Mouse (Mus musculus) urinary bladder, adult 2 months (tissue): ENCODE results near the gene Uqcrc1. TPM values are rescaled to one million over a fixed set of nuclear protein-coding genes. Genes with fewer than 3 reads are reported as not detected.

Experiments used
- DNase-seq: peaks from one replicate; pipeline ENCODE4 v3.0.0; 2022; ENCODE audit warnings: low spot score
- polyA plus RNA-seq: library from polyadenylated mRNA; depleted of rRNA; stranded (reverse); fragments of >200 nt; gene quantifications from 2 replicates; pipeline ENCODE4 v1.2.3, GENCODE M21; 2012; rRNA removed

The Uqcrc1 gene
- polyA plus RNA-seq, result 278 and 302 TPM in 2 replicates

DNA sequence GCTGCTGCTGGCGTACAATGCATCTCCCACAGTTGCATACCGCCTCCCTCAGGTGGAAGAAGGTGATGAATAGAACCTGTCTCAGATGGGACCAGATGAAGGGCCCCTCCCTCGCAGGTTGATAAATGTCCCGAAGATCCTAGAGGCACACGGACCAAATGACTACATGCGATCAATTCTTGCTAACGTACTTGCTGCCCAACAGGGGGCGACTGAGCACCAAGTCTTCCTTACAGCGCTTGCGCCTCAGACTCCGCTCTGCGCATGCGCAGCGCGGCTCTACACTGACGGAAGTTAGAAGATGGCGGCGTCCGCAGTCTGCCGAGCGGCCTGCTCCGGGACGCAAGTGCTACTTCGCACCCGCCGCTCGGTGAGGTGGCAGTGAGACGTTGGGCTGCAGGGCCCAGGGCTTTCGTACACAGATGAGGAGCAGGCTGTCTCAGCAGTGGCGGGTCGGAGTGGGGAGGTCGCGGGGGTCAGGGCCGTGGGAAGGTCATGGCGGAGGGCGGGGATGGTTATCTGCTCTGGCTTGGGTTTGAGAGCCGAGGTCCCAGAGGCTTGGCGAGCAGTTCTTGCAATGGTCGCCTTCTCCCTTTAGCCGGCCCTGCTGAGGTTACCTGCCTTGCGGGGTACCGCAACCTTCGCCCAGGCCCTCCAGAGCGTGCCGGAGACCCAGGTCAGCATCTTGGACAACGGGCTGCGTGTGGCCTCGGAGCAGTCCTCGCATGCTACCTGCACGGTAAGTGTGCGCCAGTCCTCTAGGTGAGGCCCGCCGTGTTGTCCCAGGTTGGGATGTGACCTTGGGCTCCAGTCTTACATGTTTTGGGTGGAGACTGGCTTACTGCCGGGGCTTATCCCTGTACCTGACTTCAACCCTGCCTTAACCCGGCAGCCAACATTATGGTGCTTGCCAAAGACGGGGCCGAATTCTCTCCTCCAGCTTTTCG lies at the start of gene Uqcrc1:
Gene Uqcrc1 (plus strand): TSS at position 216 of the 947 bp plus-strand sequence.
- peak; percentile 85 for DNase-seq

DNA sequence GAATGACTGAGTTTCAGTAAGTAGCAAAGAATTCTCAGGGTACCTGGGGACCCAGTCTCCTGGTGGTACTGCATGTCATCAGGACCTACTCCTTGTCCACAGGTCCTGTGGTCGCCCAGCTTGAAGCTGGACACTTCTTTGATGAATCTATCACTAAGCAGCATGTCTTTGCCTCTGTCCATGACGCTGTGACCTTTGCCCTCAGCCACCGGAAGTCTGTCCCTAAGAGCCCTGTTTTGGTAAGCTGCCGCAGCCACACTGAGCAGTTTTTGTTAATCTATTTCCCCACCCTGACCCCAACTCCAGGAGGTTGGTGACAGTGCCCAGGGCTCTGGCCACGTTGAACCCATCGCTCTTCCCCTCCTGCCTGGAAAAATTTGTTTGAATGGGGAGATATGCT lies 24.1 kb upstream of the Uqcrc1 start:
- no peak for DNase-seq

DNA sequence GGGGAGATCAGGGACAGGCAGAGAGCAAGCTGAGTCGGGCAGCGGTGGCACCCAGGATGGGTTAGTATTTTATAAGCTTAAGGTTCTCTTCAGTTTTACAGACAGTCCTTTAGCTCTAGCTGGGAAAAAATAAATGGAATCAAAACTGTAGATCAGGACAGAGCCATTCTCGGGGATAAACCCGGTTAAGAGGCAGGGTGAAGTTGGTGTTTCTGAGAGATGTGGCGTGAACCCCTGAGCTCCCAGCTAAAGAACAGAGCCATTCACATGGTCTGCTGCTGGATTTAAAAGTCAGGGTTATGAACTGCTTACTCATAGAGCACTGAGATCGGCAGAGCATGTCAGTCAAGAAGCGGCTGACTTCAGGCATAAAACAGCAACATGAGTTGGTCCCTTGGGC lies 23.3 kb upstream of the Uqcrc1 start:
- DNase-seq, result no peak

DNA sequence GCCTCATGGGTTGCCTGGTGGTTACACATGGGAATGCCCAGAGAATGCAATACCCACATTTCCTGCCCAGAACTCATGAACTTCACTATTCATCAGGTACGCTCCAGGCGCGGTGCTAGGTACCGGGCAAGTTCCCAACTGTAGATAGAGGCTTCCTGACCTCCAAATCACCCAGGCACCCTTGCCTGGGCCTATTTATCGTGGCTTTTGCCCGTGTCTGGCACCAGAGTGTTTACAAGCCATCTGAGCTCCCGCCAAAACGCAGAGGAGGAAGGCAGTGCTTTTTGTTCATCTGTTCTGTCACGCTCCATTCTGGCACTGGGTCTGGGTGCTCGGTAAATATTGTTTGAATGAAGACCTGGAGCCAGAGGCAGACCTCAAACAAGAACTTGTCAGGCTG lies 22.8 kb upstream of the Uqcrc1 start:
- DNase-seq, result no peak

DNA sequence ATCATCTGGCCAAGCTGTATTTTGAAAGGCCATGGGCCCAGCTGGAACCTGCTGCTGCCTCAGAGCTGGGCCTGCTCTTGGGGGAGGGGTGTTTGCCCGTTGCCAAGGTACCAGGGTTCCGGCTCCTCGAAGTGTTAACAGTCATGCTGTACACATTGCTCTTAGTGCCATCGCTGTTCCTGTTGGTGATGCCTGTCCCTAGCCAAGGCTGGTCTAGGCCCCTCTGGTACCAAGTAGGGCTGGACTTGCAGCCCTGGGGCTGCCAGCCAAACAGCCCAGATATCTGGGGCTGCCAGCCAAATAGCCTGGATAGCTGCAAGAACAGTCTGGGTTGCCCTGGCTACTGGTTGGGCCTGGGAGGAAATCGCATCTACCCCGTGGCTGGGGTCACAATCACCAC lies 21.9 kb upstream of the Uqcrc1 start, which contains the start of gene Tmem89:
Gene Tmem89 (plus strand): TSS at position 129 of the 400 bp plus-strand sequence.
- no peak for DNase-seq

DNA sequence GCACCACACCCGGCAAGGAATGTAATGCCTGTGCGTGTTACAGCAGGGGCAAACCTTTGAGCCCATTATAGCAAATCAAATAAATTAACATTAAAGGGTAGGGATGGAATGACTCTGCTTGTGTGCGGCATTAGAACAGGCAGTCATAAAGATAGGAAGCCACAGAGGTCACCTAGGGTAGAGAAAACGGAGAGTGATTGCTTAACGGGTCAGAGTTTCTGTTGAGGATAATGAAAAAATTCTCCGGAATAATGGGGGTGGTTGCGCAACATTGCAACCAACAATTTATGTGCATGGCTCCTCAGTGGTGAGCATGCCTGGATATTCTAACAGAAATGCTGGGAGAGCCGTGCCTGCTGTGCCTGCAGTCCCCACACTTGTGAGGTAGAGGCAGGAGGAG lies 10.5 kb upstream of the Uqcrc1 start:
- DNase-seq, result no peak

DNA sequence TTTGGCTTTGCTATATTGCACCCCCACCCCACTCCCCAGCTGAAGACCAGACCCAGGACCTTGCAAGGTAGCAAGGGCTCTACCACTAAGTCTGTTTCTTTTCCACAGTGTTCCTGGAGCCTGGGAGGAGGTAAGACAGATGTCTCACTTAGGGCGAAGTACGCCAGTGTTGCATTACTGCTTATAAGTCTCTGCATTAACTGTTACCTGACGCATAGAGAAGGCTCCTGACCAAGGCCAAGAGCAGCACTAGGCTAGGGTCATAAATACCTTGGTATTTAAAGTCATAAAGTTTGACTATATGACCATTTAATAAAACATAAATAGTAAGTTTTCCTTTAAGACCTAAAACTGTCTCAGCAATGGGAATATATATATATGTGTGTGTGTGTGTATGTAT lies 8.0 kb upstream of the Uqcrc1 start:
- no peak for DNase-seq

DNA sequence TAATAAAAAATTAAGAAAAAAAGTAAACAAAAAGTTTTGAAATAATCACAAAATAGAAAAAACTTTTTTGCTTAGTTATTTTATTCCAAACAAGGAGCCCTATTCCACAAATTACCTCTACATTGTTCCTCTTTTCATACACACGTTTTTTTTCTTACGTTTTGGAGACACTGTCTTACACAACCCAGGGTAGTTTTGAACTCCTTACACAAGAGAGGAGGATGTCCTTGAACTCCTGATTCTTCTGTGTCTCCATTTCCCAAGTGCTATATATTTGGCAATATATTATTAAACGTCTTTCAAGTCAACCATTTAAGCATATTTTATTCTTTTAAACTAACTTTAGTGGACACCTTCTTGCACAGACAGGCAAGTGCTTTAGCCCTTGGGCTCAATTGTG lies 442 bp upstream of the Uqcrc1 start:
- DNase-seq, result no peak

DNA sequence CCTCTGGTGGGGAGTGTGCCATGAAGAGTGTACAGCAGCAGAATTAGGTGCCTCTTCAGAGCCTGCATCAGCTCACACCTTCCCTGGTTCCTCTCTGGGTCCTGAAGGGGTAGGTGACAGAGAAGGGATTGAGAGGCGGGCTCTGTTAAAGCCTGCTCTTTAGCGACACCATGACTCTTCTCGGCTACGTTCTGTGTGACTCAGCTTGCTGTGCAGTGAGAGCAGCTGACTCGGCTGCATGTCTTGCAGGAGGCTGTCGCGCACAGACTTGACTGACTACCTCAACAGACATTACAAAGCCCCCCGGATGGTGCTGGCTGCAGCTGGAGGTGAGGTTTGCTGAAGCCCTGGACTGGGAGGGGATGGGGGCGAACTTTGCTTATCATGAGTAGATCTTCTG lies 8.7 kb downstream of the Uqcrc1 start:
- DNase-seq, result no peak

DNA sequence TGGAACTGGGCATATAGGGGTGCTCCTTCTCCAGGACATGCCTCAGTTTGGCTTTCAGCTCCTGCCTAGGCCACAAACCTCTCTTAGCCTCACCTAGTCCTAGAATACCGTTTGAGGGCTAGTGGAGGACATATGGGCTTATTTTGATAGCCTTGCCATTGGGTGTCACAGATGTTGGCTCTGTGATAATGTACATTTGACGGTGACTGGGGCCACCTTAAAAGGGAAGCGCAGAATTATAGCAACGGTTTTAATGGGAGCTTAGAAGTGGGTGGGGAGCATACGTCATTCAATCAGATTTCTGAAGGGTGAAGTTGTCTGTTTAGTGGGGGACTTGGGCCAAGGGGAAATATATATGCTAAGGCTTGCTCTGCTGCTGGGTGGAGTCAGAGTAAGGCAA lies 9.2 kb downstream of the Uqcrc1 start:
- no peak for DNase-seq

DNA sequence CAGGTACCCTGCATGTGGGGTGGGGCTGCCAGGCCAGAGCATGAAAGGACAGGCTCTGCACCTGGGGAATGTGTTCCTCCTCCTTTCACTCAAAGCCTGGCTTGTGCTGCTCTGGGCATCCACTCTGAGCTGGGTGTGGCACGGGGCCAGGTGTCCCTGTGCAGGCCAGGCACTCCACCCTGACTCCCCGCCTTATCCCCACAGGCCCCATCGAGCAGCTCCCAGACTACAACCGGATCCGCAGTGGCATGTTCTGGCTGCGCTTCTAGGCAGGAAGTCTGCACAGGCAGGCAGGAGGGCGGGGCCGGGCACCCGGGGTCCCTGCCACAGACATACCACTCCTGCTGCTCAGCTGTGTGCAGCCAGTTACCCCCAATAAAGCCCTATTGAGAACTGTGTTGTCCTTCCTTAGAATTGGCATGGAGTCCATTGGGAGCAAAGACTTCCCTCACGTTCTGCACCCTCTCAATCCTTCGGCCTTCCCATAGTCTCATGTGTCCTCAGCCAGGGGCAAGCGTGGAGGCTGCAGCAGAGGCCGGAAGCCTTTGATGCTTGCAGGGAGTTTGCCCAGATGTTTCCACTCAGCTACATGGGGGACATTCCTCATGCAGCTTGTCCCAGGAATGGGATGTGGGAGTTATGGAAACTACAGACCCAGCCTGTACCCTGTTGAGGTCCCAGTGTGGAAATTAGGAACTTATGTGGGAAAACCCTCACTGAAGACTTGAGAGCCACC lies 13.0 kb downstream of the Uqcrc1 start:
- no peak for DNase-seq

DNA sequence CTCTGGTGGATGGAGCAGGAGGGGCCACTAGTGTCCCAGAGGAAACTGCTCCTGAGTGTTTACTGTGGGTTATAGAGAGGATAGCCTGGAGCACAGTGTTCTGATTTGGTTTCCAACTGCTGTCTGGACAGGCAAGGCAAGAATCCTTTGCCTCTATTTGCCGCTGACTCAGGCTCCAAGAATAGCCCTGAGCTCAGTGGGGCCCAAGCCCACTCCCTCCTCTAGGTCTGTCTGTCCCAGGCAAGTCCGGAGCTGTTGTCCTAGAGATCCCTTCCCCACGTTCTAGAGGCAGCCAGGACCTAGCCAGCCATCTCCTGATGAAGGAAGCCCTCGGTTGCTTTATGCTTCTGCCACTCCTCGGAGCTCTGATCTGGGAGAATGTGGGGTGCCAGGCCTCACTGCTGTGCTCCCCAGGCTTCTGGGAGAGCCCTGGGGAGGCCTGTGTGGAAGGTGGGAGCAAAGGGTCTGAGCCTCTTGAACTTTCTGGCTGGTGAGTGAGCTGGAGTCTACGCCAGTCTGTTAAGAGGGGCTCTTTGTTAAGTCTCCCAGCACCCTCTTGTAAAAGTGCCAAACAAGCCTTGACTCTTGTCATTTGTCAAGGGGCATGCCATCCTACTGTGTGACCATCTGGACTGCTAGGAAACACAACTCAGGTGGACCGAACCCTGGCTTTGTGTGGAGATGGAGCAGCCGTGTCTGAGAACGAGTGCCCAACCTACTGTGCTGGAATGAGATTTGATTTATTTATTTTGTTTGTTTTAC lies 13.7 kb downstream of the Uqcrc1 start:
- no peak for DNase-seq

DNA sequence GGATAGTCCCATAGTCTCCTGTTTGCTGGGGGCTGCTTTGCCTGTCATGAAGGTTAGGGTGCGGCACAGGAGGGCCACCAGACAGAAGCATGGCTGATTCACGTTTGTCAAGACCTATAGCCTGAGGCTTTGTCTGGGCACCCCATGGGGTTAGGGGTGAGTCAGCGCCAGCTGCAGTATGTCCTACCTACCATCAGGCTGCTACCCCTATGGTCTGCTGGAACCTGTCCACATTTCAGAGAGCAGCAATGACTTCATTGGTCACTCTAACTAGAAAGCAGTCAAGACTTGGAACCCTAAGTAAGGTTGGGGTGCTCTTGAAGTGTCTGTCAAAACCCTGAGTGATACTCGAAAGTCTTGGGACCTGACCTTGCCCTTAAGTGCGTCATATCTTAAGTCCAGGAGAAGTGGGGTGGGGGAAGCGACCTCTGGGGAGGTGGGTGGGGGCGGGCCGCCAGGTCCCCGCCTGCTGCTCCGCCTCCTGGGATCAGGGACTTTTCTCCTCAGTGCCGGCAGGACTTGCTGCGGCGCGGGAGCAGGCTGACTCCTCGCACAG lies 16.7 kb downstream of the Uqcrc1 start, which contains the start of gene Col7a1:
Gene Col7a1 (plus strand): TSS at position 506 of the 556 bp plus-strand sequence.
- no peak for DNase-seq

DNA sequence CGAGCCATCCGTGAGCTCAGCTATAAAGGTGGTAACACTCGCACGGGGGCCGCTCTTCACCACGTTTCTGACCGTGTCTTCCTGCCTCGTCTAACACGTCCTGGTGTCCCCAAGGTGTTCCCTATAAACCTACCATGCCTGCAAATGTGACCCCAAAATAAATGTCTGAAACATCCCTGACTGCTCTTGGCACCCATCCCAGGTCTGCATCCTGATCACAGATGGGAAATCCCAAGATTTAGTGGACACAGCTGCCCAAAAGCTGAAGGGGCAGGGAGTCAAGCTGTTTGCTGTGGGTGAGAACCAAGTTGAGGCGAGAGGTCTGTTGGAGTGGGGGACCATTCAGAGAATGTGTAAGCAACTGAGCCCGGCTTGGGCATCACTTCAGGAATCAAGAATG lies 18.8 kb downstream of the Uqcrc1 start:
- DNase-seq, result no peak

DNA sequence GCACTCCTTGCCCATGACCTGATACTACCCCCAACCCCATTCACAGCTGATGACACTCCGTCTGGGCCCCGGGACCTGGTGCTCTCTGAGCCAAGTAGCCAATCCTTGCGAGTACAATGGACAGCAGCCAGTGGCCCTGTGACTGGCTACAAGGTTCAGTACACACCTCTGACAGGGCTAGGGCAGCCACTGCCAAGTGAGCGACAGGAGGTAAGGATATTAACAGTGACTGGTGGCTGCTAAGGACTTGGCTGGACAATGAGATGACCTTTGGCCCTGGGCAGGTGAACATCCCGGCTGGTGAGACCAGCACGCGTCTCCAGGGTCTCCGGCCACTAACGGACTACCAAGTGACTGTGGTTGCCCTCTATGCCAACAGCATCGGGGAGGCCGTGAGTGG lies 19.4 kb downstream of the Uqcrc1 start:
- DNase-seq, result no peak

DNA sequence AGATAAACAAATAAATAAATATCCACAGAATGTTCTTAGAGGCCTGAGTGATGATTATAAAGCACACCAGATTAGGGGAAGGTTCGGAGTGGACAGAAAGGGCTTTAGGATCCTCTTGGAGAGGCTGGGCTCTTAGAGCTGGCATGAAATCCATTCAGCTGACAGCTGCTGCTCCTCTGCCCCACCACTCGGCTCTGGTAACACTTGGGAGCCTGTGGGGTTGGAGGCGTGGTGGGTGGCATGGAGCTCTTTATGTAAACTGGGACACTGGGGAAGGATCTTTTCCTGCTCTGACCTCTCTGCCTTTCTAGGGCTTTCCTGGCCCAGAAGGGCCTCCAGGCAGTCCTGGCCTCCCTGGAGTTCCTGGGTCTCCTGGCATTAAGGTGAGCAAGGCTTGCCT lies 27.1 kb downstream of the Uqcrc1 start:
- DNase-seq, result no peak

DNA sequence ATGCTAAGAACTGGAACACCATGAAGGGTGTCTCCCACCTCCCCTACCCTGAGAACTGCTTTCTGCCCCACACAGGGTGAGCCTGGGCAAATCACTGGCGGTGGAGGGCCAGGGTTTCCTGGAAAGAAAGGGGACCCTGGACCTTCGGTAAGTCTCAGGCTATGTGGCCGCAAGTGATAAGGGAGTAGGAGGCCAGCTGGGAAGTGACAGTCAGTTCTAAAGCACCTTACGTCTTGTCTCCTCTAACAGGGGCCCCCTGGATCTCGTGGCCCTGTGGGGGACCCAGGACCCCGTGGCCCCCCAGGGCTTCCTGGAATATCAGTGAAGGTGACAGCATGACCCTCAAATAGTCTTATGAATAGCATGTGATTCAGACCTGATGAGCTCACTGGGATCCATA lies 27.9 kb downstream of the Uqcrc1 start:
- DNase-seq, result no peak

DNA sequence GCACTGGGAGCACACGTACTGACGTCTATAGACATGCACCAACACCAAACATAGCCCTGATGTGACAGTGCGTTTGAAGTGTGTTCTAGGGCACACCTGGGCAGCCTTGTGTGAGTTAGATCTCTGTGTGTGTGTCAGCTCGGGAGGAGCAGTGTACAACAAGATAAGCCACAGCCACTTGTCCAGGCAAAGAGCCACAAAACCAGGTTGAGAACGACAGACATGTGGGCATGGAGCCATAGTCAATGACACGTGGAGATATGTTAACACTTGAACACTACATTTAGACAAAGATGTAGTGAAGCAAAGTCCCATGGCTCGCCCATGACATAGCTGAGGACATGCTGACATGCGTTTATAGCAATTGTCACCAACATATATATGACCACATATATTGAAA lies 34.2 kb downstream of the Uqcrc1 start:
- no peak for DNase-seq

DNA sequence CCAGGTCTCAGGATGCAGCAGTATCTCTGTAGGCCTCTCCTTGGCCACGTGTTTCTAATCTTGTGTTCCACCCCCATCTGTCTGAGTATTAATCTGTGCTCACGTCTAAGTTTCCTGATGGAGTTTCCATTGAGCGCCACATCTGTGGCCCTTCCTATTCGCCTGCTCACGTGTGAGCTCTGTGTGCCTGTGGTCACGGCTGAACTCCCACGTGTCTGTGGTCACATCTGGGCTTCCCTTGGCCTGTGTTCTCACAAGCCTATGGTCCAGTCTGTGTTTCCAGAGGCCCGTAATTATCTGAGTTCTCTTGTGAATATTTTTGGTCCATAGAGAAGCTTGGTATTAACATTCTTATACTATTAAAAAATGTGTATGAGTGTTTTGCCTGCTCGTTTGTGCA lies 40.0 kb downstream of the Uqcrc1 start:
- no peak for DNase-seq

DNA sequence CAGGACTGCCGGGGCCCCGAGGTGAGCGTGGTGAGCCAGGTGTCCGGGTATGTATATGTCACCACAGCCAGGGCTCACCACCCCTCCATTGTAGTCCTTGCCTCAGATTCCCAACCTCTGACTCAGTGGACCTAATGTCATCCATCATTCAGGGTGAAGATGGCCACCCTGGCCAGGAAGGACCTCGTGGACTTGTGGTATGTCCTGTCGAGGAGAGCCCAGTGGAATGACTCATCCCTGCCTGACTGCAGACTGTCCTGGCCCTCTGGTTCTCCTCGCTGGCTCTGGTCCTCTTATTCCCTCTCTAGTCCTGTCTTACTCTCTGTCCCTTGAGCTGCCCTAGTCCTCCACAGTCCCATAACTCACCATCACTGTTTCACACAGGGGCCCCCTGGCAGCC lies 41.5 kb downstream of the Uqcrc1 start:
- DNase-seq, result no peak

DNA sequence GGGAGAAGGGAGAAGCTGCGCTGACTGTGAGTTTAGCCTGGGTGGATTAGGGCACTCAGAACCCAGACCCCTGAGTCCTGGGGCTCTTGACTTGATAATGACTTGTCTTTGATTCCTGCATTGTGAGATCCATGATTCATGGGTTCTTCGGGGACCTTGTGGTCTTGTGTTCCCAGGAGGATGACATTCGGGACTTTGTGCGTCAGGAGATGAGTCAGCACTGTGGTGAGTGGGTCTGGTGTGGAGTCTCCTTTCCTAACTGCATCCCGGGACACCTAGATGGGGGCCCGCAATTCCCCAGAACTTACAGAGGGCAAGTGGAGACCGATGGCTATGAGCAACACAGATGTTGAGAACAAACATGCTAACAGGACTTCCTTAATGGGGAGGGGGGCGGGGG lies 46.1 kb downstream of the Uqcrc1 start:
- no peak for DNase-seq

DNA sequence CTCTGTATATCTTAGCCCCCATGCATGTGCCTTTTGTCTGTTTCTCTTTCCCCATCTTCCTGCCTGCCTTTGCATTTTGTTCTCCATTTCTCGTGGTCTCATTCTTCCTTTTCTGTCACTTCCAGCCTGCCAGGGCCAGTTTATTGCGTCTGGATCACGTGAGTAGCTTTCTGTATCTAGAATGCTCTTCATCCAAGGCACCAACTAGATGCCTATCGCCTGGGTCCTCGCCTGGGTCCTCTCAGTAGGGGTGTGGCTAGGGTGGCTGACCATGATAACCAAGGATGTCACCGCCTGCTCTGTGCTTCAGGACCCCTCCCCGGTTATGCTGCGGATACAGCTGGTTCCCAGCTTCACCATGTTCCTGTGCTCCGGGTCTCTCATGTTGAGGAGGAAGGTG lies 46.8 kb downstream of the Uqcrc1 start:
- DNase-seq, result no peak
